Mouse (Mus musculus) spleen, adult 12 weeks (tissue): ENCODE results near the gene Blmh.
"Not testable (repeated sequence)": the region's sequence is repeated elsewhere in the genome, so short reads cannot be mapped to it uniquely, and the experiment has no call there.

Experiments used
- DNase-seq: peaks from one replicate; pipeline ENCODE4 v3.0.0; 2022; ENCODE audit warnings: low spot score

Blmh gene

DNA sequence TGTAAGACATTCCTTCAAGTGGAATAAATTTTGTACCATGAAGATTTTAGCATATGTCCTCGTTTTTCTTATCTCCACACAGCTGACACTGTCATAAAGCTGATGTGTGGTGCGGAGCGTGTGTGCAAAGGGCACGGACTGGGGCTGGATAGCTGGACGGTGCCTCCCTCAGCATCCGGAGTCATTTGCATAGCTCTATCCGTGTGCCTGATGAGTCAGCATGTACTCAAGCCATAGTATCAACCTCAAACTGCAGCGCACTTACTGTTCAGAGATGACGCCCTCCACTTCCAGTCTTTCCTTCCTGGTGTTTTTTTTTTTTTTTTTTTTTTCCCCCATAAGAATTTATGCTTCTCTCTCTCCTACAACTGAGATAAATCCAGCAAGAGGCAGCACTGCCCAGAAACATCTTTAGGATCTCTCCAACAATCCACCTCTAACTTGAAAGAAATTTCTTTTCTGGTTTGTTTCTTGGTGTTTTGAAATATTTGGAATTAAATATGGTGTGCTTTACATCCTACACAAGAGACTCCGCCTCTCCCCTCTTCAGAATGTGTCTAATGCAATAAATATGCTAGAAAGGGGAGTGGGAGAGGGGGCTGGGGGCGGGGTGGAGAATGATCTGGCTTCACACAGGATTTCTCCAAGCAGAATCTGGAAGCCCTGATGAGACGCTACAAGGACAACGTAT, 7.9 kb upstream of the Blmh start:
- no peak for DNase-seq

DNA sequence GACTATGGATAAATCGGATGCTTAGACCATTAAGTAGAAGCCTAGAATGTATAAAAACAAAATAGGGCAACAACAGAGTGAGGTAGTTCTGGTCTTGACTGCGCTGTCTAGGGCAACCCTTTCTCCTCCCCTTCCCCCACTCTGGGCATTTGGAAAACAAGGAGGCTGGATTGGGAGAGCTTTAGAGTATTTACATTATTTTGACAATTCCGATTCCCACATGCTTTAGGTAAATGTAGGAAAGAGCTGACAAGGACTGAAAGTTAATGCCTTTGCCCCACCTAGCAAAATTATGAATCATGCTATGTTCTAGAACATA, 7.4 kb upstream of the Blmh start:
- DNase-seq = no peak

DNA sequence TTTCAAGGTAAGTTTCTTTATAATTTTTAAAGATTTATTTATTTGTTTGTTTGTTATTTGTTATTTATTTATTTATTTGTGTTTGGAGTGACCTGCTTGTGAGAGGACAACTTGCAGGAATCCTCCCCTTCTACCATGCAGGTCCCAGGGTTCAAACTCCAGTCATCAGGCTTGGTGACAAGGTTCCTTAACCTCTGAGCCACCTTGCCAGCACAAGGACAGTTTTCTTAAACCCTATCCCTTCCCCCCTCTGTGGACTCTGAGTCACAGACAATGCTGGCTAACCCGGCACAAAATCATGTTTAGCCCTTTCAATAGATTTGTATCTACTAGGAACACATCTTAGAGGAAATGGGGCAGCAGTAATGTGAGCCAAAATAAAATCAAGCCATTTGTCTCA, 4.0 kb upstream of the Blmh start:
- DNase-seq = no peak

DNA sequence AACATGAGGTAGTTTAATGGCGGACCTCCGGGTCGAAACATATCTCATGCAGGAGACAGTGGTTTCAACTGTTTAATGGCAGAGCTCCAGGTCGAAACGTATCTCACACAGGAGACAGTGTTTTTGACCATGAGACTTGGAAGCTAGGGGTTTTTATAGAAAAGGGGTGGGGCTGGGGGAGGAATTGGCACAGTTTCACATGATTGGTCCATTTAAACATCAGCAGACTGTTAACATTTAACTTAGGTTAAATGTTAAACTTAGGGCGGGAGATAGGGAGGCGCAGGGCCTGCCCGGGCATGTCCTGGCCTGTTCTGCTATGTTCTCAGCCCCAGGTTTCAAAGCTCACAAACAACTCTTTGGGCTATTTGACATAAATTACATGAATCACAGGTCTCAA, 4.0 kb downstream of the Blmh start:
- not testable (repeated sequence) for DNase-seq

GRCm38 (mm10) chr11:76933209-76933608, 8.6 kb downstream of the Blmh start:
- no peak for DNase-seq

DNA sequence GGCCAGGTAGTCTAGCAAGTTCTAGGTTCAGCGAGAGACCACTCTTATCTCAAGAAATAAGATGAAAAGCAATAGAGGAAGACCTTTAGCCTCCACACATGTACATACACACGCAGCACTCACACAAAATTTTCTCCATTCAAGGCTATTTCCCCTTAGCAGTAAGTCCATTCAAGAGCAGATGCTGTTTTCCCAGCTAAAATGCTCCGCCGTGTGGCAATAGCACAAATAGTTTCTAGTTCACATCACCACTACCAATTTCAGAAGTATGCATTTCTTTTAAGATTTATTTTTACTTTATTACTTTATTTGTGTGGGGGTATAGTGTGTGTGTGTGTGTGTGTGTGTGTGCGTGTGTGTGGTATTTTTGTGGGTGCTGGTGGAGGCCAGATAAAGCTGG, 12.0 kb downstream of the Blmh start:
- no peak for DNase-seq

DNA sequence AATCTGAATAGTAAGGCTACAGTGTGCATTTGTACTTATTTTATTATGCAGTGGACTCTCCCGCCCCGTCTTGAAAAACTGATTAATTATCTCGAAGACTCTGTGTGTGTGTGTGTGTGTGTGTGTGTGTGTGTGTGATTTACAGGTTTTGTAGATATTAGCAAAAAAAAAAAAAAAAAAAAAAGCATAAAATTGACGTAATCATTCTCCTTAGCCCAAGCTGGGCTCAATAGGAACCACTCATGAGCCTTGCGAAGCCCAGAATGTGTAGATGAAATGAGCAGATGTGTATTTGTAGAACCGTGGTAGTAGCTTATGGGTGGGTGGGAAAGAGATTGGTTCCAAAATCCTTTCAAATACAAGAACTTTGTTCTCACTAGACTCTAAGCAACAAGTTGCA, 20.2 kb downstream of the Blmh start:
- no peak for DNase-seq

DNA sequence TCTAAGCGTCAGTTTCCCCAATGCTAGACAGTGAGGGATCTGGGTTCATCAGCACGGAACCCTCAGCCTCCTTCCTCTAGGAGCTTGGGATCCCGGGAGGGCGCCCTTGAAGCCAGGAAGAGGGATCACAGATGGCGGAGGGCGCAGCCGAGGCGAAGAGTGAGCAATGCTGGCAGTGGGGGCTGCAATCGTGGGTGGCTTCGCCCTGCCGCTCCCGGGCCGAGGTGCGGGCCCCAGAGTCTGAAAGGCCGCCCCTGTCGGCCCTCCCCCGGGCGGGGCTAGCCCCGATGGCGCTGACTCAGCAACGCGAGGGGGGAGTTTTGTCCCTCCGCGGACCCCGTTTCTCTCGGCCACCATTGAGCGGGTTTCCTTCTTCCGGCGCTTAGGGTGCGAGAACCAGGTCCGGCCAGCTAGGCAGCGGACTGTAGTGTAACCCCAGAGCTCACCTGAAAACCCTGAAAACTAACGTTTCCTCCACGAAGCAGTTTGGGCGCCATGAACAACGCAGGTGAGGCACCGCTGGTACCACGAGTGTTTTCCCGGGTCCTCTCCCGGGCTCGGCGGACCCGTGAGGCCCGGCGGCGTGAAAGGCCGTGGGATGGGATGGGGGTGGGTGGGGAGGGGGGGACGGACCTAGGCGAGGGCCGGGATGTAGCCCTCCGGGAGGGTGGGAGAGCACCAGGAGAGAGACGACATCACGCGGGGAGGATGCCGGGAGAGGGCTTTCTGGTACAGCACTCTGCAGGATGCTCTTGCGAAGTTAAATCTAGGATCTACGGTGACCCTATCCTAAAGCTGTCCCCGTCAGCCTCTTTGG, 21.0 kb downstream of the Blmh start:
- DNase-seq = peak; percentile 79

DNA sequence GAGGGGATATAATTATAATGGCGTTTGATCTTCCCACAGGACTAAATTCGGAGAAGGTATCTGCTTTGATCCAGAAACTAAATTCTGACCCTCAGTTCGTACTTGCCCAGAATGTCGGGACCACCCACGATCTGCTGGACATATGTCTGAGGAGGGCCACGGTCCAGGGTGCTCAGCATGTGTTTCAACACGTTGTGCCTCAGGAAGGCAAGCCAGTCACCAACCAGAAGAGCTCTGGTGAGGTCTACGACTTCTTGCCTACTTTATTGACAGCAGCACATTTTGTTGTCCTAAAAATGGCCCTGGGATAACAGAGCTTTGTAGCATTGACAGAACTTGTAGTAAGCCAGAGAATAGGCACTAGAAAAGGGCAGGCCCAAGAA, 21.6 kb downstream of the Blmh start:
- DNase-seq = peak; percentile 1

DNA sequence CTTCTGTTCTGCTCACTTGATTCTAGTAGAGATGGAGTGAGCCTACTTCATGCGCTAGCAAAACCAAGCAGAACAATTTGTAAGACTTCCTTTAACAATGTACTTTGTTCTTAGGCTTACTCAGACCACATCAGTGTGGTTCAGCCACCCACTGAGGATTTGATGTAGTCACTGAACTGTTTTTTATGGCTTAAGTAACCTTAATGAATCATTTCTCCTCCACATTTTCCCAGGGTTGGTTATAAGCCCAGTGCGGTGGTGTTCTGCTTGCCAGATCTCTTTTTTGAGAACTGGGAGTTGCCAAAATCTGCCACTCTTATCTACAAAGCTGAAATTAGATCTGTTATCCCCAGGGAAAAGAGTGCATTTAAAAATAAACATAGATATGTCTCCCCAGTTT, 28.9 kb downstream of the Blmh start:
- no peak for DNase-seq

- DNase-seq = no peak
Observed at GRCm38 (mm10) chr11:76965703-76966102, 41.1 kb downstream of the Blmh start.

DNA sequence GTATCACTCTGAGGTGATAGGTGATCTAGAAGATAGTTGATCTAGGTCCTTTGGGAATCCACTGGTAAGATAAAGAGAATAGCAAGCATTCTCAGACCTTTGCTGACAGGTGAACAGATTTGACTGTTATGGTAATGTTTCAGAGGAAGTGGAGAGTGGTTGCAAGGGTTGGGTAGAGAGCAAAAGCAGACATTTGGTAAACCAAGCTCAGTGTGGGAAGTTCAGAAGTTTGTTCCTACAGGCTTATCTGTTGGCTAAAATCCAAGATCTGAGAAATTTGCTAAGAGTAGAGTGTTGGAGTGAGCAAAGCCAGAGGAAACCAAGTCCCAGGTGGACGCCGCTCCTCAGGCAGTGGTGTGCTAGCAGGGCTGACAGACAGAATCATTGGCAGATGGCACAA, 45.7 kb downstream of the Blmh start:
- DNase-seq = no peak

- DNase-seq = no peak
Observed at GRCm38 (mm10) chr11:76974680-76975319, 50.2 kb downstream of the Blmh start.

- no peak for DNase-seq
Observed at GRCm38 (mm10) chr11:76981570-76982141, 57.0 kb downstream of the Blmh start.

DNA sequence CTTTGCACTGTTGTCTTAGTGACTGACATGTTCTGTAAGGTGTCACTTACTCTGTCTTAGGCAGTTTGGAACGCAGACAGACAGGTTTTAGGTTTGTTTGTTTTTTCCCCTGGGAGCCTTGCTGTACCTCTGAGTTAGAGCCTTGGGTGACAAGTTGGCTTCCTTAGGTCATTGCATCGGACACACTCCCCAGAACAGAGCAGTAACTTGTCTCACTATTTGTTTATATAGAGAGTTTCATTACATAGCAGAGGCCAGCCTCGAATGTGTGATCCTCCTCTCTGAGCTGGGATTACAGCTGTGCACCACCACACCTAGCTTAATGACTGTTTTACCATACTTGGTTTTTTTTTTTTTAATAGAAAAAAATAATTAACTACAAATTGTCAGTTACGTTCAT, 57.8 kb downstream of the Blmh start:
- DNase-seq = no peak

GRCm38 (mm10) chr11:76983641-76984040, 59.0 kb downstream of the Blmh start:
- no peak for DNase-seq

GRCm38 (mm10) chr11:76984173-76984572, 59.6 kb downstream of the Blmh start:
- no peak for DNase-seq

- no peak for DNase-seq
Observed at GRCm38 (mm10) chr11:76990839-76991238, 66.2 kb downstream of the Blmh start.

GRCm38 (mm10) chr11:76992886-76993285, 68.3 kb downstream of the Blmh start:
- peak; percentile 44 for DNase-seq

GRCm38 (mm10) chr11:76995966-76996672, 71.5 kb downstream of the Blmh start:
- DNase-seq = no peak

GRCm38 (mm10) chr11:76997305-76997704, 72.7 kb downstream of the Blmh start:
- DNase-seq = peak; percentile 58
